Mouse (Mus musculus): ENCODE results near the gene Tank.

DNA sequence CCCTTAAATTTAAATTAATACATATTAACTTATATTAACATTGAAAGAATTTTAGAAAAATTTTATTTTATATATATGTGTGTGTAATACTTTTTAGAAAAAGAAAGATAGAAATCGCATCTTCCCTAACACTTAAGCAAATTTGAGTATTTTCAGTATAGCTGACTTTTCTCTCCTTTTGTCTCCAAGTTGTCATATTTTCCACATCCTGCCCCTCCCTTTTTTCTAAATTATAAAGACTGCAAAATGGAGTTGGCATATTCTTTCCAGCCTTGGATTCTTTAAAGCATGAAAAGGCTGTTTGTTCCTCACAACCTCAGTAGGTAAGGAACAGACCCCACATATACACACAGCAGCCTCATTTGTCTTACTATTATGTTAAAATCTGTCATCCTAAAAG, 56.7 kb downstream of the Tank start:
- TF ChIP-seq MAX (IDR thresholded peaks at IDR 0.05; ENCODE audit: low read depth) (no peak), MYOD1 (IDR thresholded peaks at IDR 0.05; ENCODE audit: control insufficient read depth in 1 of 3, insufficient read length in 2 of 3, low read depth in 2 of 3) (no peak), POLR2A (IDR thresholded peaks at IDR 0.05; ENCODE audit: insufficient read length, low read depth) (no peak), REST (IDR thresholded peaks at IDR 0.05; ENCODE audit: insufficient read depth, insufficient read length) (no peak)
